Mouse (Mus musculus) heart, adult 2 months (tissue): ENCODE results near the gene Ddr2. TPM values are rescaled to one million over a fixed set of nuclear protein-coding genes. Genes with fewer than 3 reads are reported as not detected.

Experiments used
- DNase-seq, 2 experiments: peaks; one replicate each; pipeline ENCODE4 v3.0.0; 2021
- H3K27ac ChIP-seq: fragments of 200-600 bp; 2 replicates; pipeline ENCODE4 v1.8.1; 2022
- H3K27me3 ChIP-seq: fragments of 200-500 bp; 2 replicates; pipeline ENCODE4 v1.6.1; 2012; ENCODE audit warnings: mild to moderate bottlenecking, low read length, inconsistent platforms, mixed read lengths; ENCODE audit not compliant: control insufficient read depth, insufficient read depth
- H3K36me3 ChIP-seq: fragments of 200-500 bp; 2 replicates; pipeline ENCODE4 v1.6.1; 2012; ENCODE audit warnings: low read length, inconsistent platforms; ENCODE audit not compliant: control insufficient read depth, insufficient read depth
- H3K4me1 ChIP-seq: fragments of 200-500 bp; 2 replicates; pipeline ENCODE4 v1.6.1; 2011; ENCODE audit warnings: low read length; ENCODE audit not compliant: control insufficient read depth, insufficient read depth
- H3K4me3 ChIP-seq: fragments of 200-600 bp; 2 replicates; pipeline ENCODE4 v1.8.1; 2022
- H3K79me2 ChIP-seq: fragments of 200-500 bp; replicated peaks from 2 replicates; pipeline ENCODE4 v1.6.1; 2012; ENCODE audit warnings: mild to moderate bottlenecking, inconsistent platforms, low read length, moderate library complexity, mixed read lengths; ENCODE audit not compliant: control insufficient read depth, insufficient read depth
- H3K9ac ChIP-seq: fragments of 200-500 bp; 2 replicates; pipeline ENCODE4 v1.6.1; 2012; ENCODE audit warnings: low read depth, mild to moderate bottlenecking, control low read depth, inconsistent platforms, low read length, mixed read lengths
- CTCF ChIP-seq: fragments of 200-600 bp; IDR thresholded peaks from 2 replicates; pipeline ENCODE4 v1.8.1; 2022; ENCODE audit warnings: antibody characterized with exemption, mild to moderate bottlenecking, moderate library complexity
- EP300 ChIP-seq: fragments of 200-500 bp; IDR thresholded peaks from 2 replicates; pipeline ENCODE4 v1.6.1; 2011; ENCODE audit warnings: low read depth, low read length, control low read depth; ENCODE audit not compliant: insufficient read depth
- POLR2A ChIP-seq: fragments of 200-500 bp; IDR thresholded peaks from 2 replicates; pipeline ENCODE4 v1.6.1; 2011; ENCODE audit warnings: mild to moderate bottlenecking, low read depth, low read length, control low read depth; ENCODE audit not compliant: insufficient read depth
- WGBS: fragments of 180-500 bp; shearing (Covaris S2); methylation state at CpG from one replicate; pipeline ENCODE4 v1.1.7; 2018; 5-methylcytosine and 5-hydroxymethylcytosine counted together
- intact Hi-C: fragments of 180-260 bp; cut with DNase I; formaldehyde crosslinking; loops from one replicate; pipeline ENCODE4 v1.15.1; 2025
- polyA plus RNA-seq: library from polyadenylated mRNA; depleted of rRNA; stranded (reverse); fragments of >200 nt; gene quantifications from 2 replicates; pipeline ENCODE4 v1.2.3, GENCODE M21; 2012
- total RNA-seq, 2 experiments: library from RNA; stranded (reverse); gene quantifications; 2 replicates each; pipeline ENCODE4 v1.2.3; 2021

The Ddr2 gene
- total and polyA plus RNA-seq, 3 experiments: 10.3 to 22.5 (median 21.9) TPM

GRCm38 (mm10) chr1:169968792-169969515 is 141.6 kb downstream of the Ddr2 start, which contains the start of gene Hsd17b7:
Gene Hsd17b7 (minus strand): TSS chr1:169969241.
- peak; percentile 95 to 98 for DNase-seq
- peak within 1 kb of the TSS; percentile 64 for H3K4me3 ChIP-seq
- no peaks in the 10 kb centered on the region for H3K36me3 ChIP-seq
- H3K9ac ChIP-seq: peak within 1 kb of the TSS; percentile 41
- H3K27ac ChIP-seq: peak within 1 kb of the TSS; percentile 55
- H3K79me2 ChIP-seq: no peaks in the 10 kb centered on the region
- no peaks in the 10 kb centered on the region for H3K4me1 ChIP-seq
- TF ChIP-seq EP300 (no peak), CTCF (no peak), POLR2A (peak; percentile 92)
- no peaks in the 10 kb centered on the region for H3K27me3 ChIP-seq
- intact Hi-C loops: loop anchor here (5.0 kb wide), 1 partner anchor 168 kb away; no protein-coding TSS in a partner anchor
- under 1% methylated on average over 48 of the region's 48 CpGs for WGBS

DNA sequence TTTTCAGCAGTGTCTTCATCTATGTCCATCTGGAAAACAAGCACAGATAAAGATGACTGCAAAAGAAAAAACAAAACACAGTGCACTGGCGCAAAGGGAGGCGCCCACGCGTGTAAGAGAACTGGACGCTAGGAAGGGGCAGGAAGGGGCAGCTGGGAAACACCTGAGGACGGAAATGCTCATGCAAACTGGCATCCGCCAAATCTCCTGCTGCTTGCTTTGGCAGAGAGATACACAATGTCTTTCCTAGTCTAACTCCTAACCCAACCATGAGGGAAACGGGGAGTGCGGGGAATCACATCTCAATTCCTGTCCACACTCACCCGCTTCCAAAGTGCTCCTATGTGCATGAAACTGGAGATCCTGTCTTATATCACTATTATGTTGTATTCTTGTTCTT is 157.5 kb downstream of the Ddr2 start:
- Histone ChIP-seq H3K27me3 (no peaks in the 10 kb centered on the region), H3K4me1 (no peaks in the 10 kb centered on the region), H3K27ac (no peak overlapping the region), H3K36me3 (no peaks in the 10 kb centered on the region), H3K9ac (no peak overlapping the region), H3K4me3 (no peak overlapping the region), H3K79me2 (no peaks in the 10 kb centered on the region)
- 93% methylated on average over 10 of the region's 10 CpGs for WGBS
- DNase-seq: no peak
- TF ChIP-seq EP300: no peak
- TF ChIP-seq POLR2A: no peak
- no peak for TF ChIP-seq CTCF
- intact Hi-C loops: no loop called here

DNA sequence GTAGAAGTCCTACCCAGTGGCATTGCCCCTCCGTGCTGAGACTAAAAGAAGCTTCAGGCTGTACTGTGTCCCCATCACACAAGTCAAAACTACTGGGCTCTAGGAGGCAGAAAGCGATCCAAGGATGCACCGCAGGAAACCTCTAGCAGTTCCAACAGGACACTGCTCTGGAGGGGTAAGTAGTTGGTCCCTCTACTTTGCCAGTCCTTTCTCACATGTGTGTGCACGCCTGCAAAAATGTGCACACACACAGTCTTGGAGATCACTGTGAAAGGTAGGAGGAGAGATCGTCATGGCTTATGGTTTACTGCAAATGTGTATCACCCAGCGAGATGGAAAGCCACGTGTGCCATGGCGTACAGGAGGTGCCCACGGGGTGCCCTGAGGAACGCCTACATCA is 157.9 kb downstream of the Ddr2 start:
- Histone ChIP-seq H3K4me3 (no peak overlapping the region), H3K27me3 (no peaks in the 10 kb centered on the region), H3K27ac (no peak overlapping the region), H3K79me2 (no peaks in the 10 kb centered on the region), H3K36me3 (no peaks in the 10 kb centered on the region), H3K4me1 (no peaks in the 10 kb centered on the region), H3K9ac (no peak overlapping the region)
- intact Hi-C loops: no loop called here
- DNase-seq: no peak
- WGBS: 94% methylated on average over 10 of the region's 10 CpGs
- TF ChIP-seq POLR2A: no peak

GRCm38 (mm10) chr1:169951561-169951960 is 159.0 kb downstream of the Ddr2 start:
- TF ChIP-seq CTCF (no peak), EP300 (no peak), POLR2A (no peak)
- intact Hi-C loops: no loop called here
- 91% methylated on average over 6 of the region's 6 CpGs for WGBS

DNA sequence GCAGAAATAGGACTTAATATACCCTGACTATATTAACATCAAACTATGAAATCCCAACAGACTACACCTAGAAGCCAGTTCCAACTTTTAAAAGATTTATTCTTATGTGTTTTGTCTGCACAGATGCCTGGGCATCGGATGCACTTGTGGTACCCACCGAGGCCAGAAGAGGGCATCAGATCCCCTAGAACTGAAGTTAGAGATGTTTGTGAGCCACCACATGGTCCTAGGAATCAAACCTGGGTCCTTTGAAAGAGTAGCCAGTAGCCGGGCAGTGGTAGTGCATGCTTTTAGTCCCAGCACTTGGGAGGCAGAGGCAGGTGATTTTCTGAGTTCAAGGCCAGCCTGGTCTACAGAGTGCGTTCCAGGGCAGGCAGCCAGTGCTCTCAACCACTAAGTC is 159.9 kb downstream of the Ddr2 start:
- intact Hi-C loops: no loop called here
- TF ChIP-seq EP300 (no peak), CTCF (peak; percentile 54)
- H3K79me2 ChIP-seq: no peaks in the 10 kb centered on the region
- no peak overlapping the region for H3K27ac ChIP-seq
- H3K4me1 ChIP-seq: no peaks in the 10 kb centered on the region
- no peak overlapping the region for H3K9ac ChIP-seq
- no peaks in the 10 kb centered on the region for H3K36me3 ChIP-seq
- no peaks in the 10 kb centered on the region for H3K27me3 ChIP-seq
- no peak for DNase-seq
- 93% methylated on average over 4 of the region's 4 CpGs for WGBS
- H3K4me3 ChIP-seq: no peak overlapping the region

More at GRCm38 (mm10) chr1:169951561-169951960, 159.0 kb downstream of the Ddr2 start:
- no peak overlapping the region for H3K9ac ChIP-seq
- H3K4me3 ChIP-seq: no peak overlapping the region
- no peaks in the 10 kb centered on the region for H3K27me3 ChIP-seq
- no peaks in the 10 kb centered on the region for H3K36me3 ChIP-seq
- no peaks in the 10 kb centered on the region for H3K4me1 ChIP-seq
- DNase-seq: no peak
- H3K79me2 ChIP-seq: no peaks in the 10 kb centered on the region
- no peak overlapping the region for H3K27ac ChIP-seq

- H3K9ac ChIP-seq: no peak overlapping the region
- H3K27ac ChIP-seq: no peak overlapping the region
- no peaks in the 10 kb centered on the region for H3K79me2 ChIP-seq
- no peak overlapping the region for H3K4me3 ChIP-seq
- TF ChIP-seq CTCF (no peak), EP300 (no peak), POLR2A (no peak)
- intact Hi-C loops: no loop called here
- H3K4me1 ChIP-seq: no peaks in the 10 kb centered on the region
- no peaks in the 10 kb centered on the region for H3K27me3 ChIP-seq
- no peaks in the 10 kb centered on the region for H3K36me3 ChIP-seq
- 66% methylated on average over 7 of the region's 7 CpGs for WGBS
- no peak for DNase-seq
Observed at GRCm38 (mm10) chr1:169949981-169950380, 160.6 kb downstream of the Ddr2 start.
